Mouse (Mus musculus) liver, adult 2 months (tissue): ENCODE data around the gene Syt13. TPM values are rescaled to one million over a fixed set of nuclear protein-coding genes. Genes with fewer than 3 reads are reported as not detected.

Experiments used
- DNase-seq: peaks from one replicate; pipeline ENCODE4 v3.0.0-alpha.2; 2011; ENCODE audit warnings: low read depth, low spot score; ENCODE audit errors: extremely low read depth
- H3K27ac ChIP-seq: fragments of 200-500 bp; replicated peaks from 2 replicates; pipeline ENCODE4 v1.5.1; 2012; ENCODE audit warnings: low read depth, mild to moderate bottlenecking, control low read depth, inconsistent platforms, low read length; ENCODE audit not compliant: insufficient read depth
- H3K27me3 ChIP-seq: fragments of 200-500 bp; 2 replicates; pipeline ENCODE4 v1.6.1; 2012; ENCODE audit warnings: mild to moderate bottlenecking, moderate library complexity, low read length, inconsistent platforms; ENCODE audit not compliant: control insufficient read depth, insufficient read depth
- H3K36me3 ChIP-seq: fragments of 200-500 bp; 2 replicates; pipeline ENCODE4 v1.6.1; 2012; ENCODE audit warnings: low read length, inconsistent platforms; ENCODE audit not compliant: control insufficient read depth, insufficient read depth
- H3K4me1 ChIP-seq: fragments of 200-500 bp; 2 replicates; pipeline ENCODE4 v1.6.1; 2011; ENCODE audit warnings: low read length; ENCODE audit not compliant: control insufficient read depth, insufficient read depth
- H3K4me3 ChIP-seq: fragments of 200-500 bp; 2 replicates; pipeline ENCODE4 v1.5.1; 2011; ENCODE audit warnings: low read depth, mild to moderate bottlenecking, control low read depth, low read length, moderate library complexity; ENCODE audit not compliant: insufficient read depth
- H3K79me2 ChIP-seq: fragments of 200-500 bp; 2 replicates; pipeline ENCODE4 v1.6.1; 2012; ENCODE audit warnings: inconsistent platforms, mild to moderate bottlenecking, low read length, moderate library complexity; ENCODE audit not compliant: control insufficient read depth, insufficient read depth
- H3K9ac ChIP-seq: fragments of 200-500 bp; 2 replicates; pipeline ENCODE4 v1.6.1; 2012; ENCODE audit warnings: low read depth, mild to moderate bottlenecking, control low read depth, inconsistent platforms, low read length
- CTCF ChIP-seq: fragments of 200-500 bp; IDR thresholded peaks from 2 replicates; pipeline ENCODE4 v1.5.1; 2011; ENCODE audit warnings: low read depth, low read length, control low read depth
- POLR2A ChIP-seq: fragments of 200-500 bp; IDR thresholded peaks from 2 replicates; pipeline ENCODE4 v1.6.1; 2011; ENCODE audit warnings: low read length, control low read depth; ENCODE audit not compliant: insufficient read depth; ENCODE audit errors: extremely low read depth
- WGBS: fragments of 180-500 bp; shearing (Covaris S2); methylation state at CpG from one replicate; pipeline ENCODE4 v1.1.7; 2018; 5-methylcytosine and 5-hydroxymethylcytosine counted together
- polyA plus RNA-seq: library from polyadenylated mRNA; depleted of rRNA; stranded (reverse); fragments of >200 nt; gene quantifications from 2 replicates; pipeline ENCODE4 v1.2.3, GENCODE M21; 2012
- total RNA-seq: library from RNA; depleted of rRNA; stranded (reverse); fragments of >200 nt; gene quantifications from 2 replicates; pipeline ENCODE4 v1.2.3, GENCODE M21; 2014

The Syt13 gene
- total and polyA plus RNA-seq, 2 experiments, result not detected

GRCm38 (mm10) chr2:92931061-92931460 lies 16.2 kb downstream of the Syt13 start:
- no peaks in the 10 kb centered on the region for H3K4me1 ChIP-seq
- H3K4me3 ChIP-seq, result no peak overlapping the region
- no peak overlapping the region for H3K27ac ChIP-seq
- no peaks in the 10 kb centered on the region for H3K79me2 ChIP-seq
- H3K27me3 ChIP-seq, result no peaks in the 10 kb centered on the region; the same call in 1 of the 2 replicates
- no peak overlapping the region for H3K9ac ChIP-seq
- H3K36me3 ChIP-seq, result no peaks in the 10 kb centered on the region
- WGBS, result 72% methylated on average over 7 of the region's 7 CpGs
- DNase-seq, result no peak
- TF ChIP-seq CTCF, result no peak
- TF ChIP-seq POLR2A, result no peak

GRCm38 (mm10) chr2:92933379-92933778 lies 18.5 kb downstream of the Syt13 start:
- TF ChIP-seq POLR2A (no peak), CTCF (no peak)
- no peak overlapping the region for H3K27ac ChIP-seq
- no peak overlapping the region for H3K9ac ChIP-seq
- H3K79me2 ChIP-seq, result no peaks in the 10 kb centered on the region
- H3K27me3 ChIP-seq, result no peaks in the 10 kb centered on the region; the same call in 1 of the 2 replicates
- DNase-seq, result no peak
- H3K36me3 ChIP-seq, result no peaks in the 10 kb centered on the region
- H3K4me1 ChIP-seq, result no peaks in the 10 kb centered on the region
- WGBS, result 90% methylated on average over 6 of the region's 6 CpGs
- H3K4me3 ChIP-seq, result no peak overlapping the region

GRCm38 (mm10) chr2:92934312-92934982 lies 19.5 kb downstream of the Syt13 start:
- H3K4me3 ChIP-seq, result no peak overlapping the region
- no peaks in the 10 kb centered on the region for H3K4me1 ChIP-seq
- H3K27ac ChIP-seq, result no peak overlapping the region
- no peaks in the 10 kb centered on the region for H3K79me2 ChIP-seq
- 31% methylated on average over 10 of the region's 10 CpGs for WGBS
- no peaks in the 10 kb centered on the region; the same call in 1 of the 2 replicates for H3K27me3 ChIP-seq
- DNase-seq, result no peak
- TF ChIP-seq POLR2A (no peak), CTCF (no peak)
- no peaks in the 10 kb centered on the region for H3K36me3 ChIP-seq
- no peak overlapping the region for H3K9ac ChIP-seq

GRCm38 (mm10) chr2:92935483-92935882 lies 20.6 kb downstream of the Syt13 start:
- Histone ChIP-seq H3K36me3 (no peaks in the 10 kb centered on the region), H3K4me3 (no peak overlapping the region), H3K9ac (no peak overlapping the region), H3K27ac (no peak overlapping the region), H3K4me1 (no peaks in the 10 kb centered on the region), H3K27me3 (no peaks in the 10 kb centered on the region; the same call in 1 of the 2 replicates), H3K79me2 (no peaks in the 10 kb centered on the region)
- DNase-seq, result no peak
- WGBS, result 61% methylated on average over 3 of the region's 3 CpGs
- TF ChIP-seq CTCF, result no peak
- TF ChIP-seq POLR2A, result no peak

- no peak overlapping the region for H3K27ac ChIP-seq
- no peaks in the 10 kb centered on the region for H3K79me2 ChIP-seq
- no peak overlapping the region for H3K9ac ChIP-seq
- no peak overlapping the region for H3K4me3 ChIP-seq
- H3K4me1 ChIP-seq, result no peaks in the 10 kb centered on the region
- no peaks in the 10 kb centered on the region for H3K36me3 ChIP-seq
- WGBS, result 89% methylated on average over 5 of the region's 5 CpGs
- DNase-seq, result no peak
- TF ChIP-seq POLR2A, result no peak
- TF ChIP-seq CTCF, result no peak
- no peaks in the 10 kb centered on the region for H3K27me3 ChIP-seq
Observed at GRCm38 (mm10) chr2:92938063-92938462, 23.2 kb downstream of the Syt13 start.

GRCm38 (mm10) chr2:92938827-92939226 lies 23.9 kb downstream of the Syt13 start:
- no peak overlapping the region for H3K27ac ChIP-seq
- TF ChIP-seq CTCF (no peak), POLR2A (no peak)
- H3K4me3 ChIP-seq, result no peak overlapping the region
- H3K36me3 ChIP-seq, result no peaks in the 10 kb centered on the region
- WGBS, result 93% methylated on average over 7 of the region's 7 CpGs
- H3K27me3 ChIP-seq, result no peaks in the 10 kb centered on the region
- no peak overlapping the region for H3K9ac ChIP-seq
- DNase-seq, result no peak
- no peaks in the 10 kb centered on the region for H3K4me1 ChIP-seq
- no peaks in the 10 kb centered on the region for H3K79me2 ChIP-seq
